Mouse (Mus musculus): ENCODE measurements around the gene Gm49405.
"Not testable (repeated sequence)": the region's sequence is repeated elsewhere in the genome, so short reads cannot be mapped to it uniquely, and the experiment has no call there.

- TF ChIP-seq CTCF (conservative IDR thresholded peaks at IDR 0.05; ENCODE audit: insufficient read depth, insufficient read length, low read depth, low read length); POLR2A (IDR thresholded peaks at IDR 0.05; ENCODE audit: low read depth, low read length): not testable (repeated sequence)
Observed at GRCm38 (mm10) chr19:3957296-3958036, 43.0 kb upstream of the Gm49405 start.

Data from kidney, adult 2 months (tissue).